Mouse (Mus musculus) heart, adult 2 months (tissue): Measurements from ENCODE around the gene Trim31. TPM values are rescaled to one million over a fixed set of nuclear protein-coding genes. Genes with fewer than 3 reads are reported as not detected.
"Not testable (repeated sequence)": the region's sequence is repeated elsewhere in the genome, so short reads cannot be mapped to it uniquely, and the experiment has no call there.

Source experiments
- DNase-seq, 2 experiments: peaks; one replicate each; pipeline ENCODE4 v3.0.0; 2021
- H3K27ac ChIP-seq: fragments of 200-600 bp; 2 replicates; pipeline ENCODE4 v1.8.1; 2022
- H3K27me3 ChIP-seq: fragments of 200-500 bp; 2 replicates; pipeline ENCODE4 v1.6.1; 2012; ENCODE audit warnings: mild to moderate bottlenecking, low read length, inconsistent platforms, mixed read lengths; ENCODE audit not compliant: control insufficient read depth, insufficient read depth
- H3K36me3 ChIP-seq: fragments of 200-500 bp; 2 replicates; pipeline ENCODE4 v1.6.1; 2012; ENCODE audit warnings: low read length, inconsistent platforms; ENCODE audit not compliant: control insufficient read depth, insufficient read depth
- H3K4me1 ChIP-seq: fragments of 200-500 bp; 2 replicates; pipeline ENCODE4 v1.6.1; 2011; ENCODE audit warnings: low read length; ENCODE audit not compliant: control insufficient read depth, insufficient read depth
- H3K4me3 ChIP-seq: fragments of 200-600 bp; 2 replicates; pipeline ENCODE4 v1.8.1; 2022
- H3K79me2 ChIP-seq: fragments of 200-500 bp; replicated peaks from 2 replicates; pipeline ENCODE4 v1.6.1; 2012; ENCODE audit warnings: mild to moderate bottlenecking, inconsistent platforms, low read length, moderate library complexity, mixed read lengths; ENCODE audit not compliant: control insufficient read depth, insufficient read depth
- H3K9ac ChIP-seq: fragments of 200-500 bp; 2 replicates; pipeline ENCODE4 v1.6.1; 2012; ENCODE audit warnings: low read depth, mild to moderate bottlenecking, control low read depth, inconsistent platforms, low read length, mixed read lengths
- CTCF ChIP-seq: fragments of 200-600 bp; IDR thresholded peaks from 2 replicates; pipeline ENCODE4 v1.8.1; 2022; ENCODE audit warnings: antibody characterized with exemption, mild to moderate bottlenecking, moderate library complexity
- EP300 ChIP-seq: fragments of 200-500 bp; IDR thresholded peaks from 2 replicates; pipeline ENCODE4 v1.6.1; 2011; ENCODE audit warnings: low read depth, low read length, control low read depth; ENCODE audit not compliant: insufficient read depth
- POLR2A ChIP-seq: fragments of 200-500 bp; IDR thresholded peaks from 2 replicates; pipeline ENCODE4 v1.6.1; 2011; ENCODE audit warnings: mild to moderate bottlenecking, low read depth, low read length, control low read depth; ENCODE audit not compliant: insufficient read depth
- WGBS: fragments of 180-500 bp; shearing (Covaris S2); methylation state at CpG from one replicate; pipeline ENCODE4 v1.1.7; 2018; 5-methylcytosine and 5-hydroxymethylcytosine counted together
- intact Hi-C: fragments of 180-260 bp; cut with DNase I; formaldehyde crosslinking; loops from one replicate; pipeline ENCODE4 v1.15.1; 2025
- polyA plus RNA-seq: library from polyadenylated mRNA; depleted of rRNA; stranded (reverse); fragments of >200 nt; gene quantifications from 2 replicates; pipeline ENCODE4 v1.2.3, GENCODE M21; 2012
- total RNA-seq, 2 experiments: library from RNA; stranded (reverse); gene quantifications; 2 replicates each; pipeline ENCODE4 v1.2.3; 2021

Trim31 gene
- total and polyA plus RNA-seq, 3 experiments = not detected

DNA sequence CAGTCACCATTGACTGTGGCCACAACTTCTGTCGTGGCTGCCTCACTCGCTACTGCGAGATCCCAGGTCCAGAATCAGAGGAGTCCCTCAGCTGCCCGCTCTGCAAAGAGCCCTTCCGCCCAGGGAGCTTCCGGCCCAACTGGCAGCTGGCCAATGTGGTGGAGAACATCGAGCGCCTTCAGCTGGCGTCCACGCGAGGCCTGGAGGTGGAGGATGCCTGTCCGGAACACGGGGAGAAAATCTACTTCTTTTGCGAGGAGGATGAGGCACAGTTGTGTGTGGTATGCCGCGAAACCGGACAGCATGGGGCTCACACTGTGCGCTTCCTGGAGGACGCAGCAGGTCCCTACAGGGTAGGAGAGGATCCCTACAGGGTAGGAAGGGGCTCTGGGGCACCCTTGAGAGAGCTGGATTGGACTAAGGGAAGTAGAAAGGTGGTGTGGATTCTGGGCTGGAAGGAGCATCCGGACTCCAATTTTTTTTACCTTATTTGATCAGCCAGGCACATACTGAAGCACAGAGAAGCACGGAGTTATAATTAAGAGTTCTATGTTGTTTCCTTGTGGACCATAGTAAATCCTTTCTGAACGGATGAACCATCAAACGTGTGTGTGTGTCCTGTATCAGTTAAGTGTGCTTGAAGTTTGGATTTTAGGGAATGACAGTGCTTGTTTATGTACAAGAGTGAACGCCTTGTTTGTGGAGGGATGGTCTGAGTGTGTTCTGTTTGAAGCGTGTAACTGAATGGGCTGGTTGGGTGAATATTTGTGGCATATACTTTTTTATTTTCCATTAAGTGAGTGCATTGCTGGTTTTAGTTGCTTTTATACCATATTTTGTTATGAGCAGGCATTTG is 27.7 kb upstream of the Trim31 start:
- Histone ChIP-seq H3K4me1 (no peaks in the 10 kb centered on the region), H3K79me2 (no peaks in the 10 kb centered on the region), H3K9ac (no peak overlapping the region), H3K27ac (no peak overlapping the region), H3K36me3 (no peaks in the 10 kb centered on the region), H3K27me3 (peaks cover 9% of the 10 kb centered on the region), H3K4me3 (no peak overlapping the region)
- no peak for TF ChIP-seq EP300
- no peak for TF ChIP-seq CTCF
- no peak for TF ChIP-seq POLR2A
- 49% methylated on average over 25 of the region's 25 CpGs for WGBS
- intact Hi-C loops = no loop called here
- peak in 1 of 2 experiments; percentile 12 for DNase-seq

DNA sequence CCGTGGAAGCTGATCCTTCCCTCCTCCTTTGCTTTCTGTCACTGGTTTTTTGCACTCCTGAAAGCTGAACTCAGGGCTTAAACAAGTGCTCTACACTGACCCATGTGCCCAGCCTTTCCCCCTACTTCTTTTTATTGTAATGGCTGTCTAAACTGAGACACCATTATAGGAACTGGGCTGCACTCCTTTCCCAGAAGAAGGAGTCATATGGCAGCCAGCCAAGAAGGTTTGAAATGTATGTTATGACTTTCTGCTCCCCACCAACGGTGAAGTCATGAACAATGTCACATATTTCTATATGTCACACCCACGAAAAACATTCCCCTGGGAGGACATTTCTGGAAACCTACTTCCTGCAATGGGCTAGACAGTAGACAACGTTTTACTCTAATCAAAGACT is 23.3 kb upstream of the Trim31 start:
- no peaks in the 10 kb centered on the region for H3K27me3 ChIP-seq
- H3K4me1 ChIP-seq = no peaks in the 10 kb centered on the region
- H3K36me3 ChIP-seq = no peaks in the 10 kb centered on the region
- TF ChIP-seq CTCF (no peak), EP300 (no peak), POLR2A (no peak)
- intact Hi-C loops = no loop called here
- H3K9ac ChIP-seq = no peak overlapping the region
- H3K79me2 ChIP-seq = no peaks in the 10 kb centered on the region
- no peak overlapping the region for H3K4me3 ChIP-seq
- 35% methylated on average over 4 of the region's 4 CpGs for WGBS
- no peak for DNase-seq
- no peak overlapping the region for H3K27ac ChIP-seq

DNA sequence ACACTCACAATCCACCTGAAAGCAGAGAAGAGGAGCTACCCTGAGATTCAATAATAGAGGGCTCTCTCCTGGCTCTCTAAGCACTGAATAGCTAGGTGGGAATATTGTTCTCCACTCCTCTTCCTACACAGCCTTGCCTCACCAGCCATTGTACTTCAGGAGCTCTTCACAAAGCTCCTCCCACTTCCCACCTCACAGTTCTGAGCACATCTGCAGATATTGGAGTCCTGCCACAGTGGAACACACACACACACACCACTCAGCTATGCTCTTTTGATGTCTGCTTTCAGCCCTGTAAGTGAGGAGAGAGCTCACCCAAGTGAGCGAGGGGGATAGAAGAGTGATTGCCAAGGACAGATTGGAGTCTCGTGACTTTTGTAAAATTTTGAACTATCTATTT is 14.6 kb upstream of the Trim31 start:
- Histone ChIP-seq H3K79me2 (no peaks in the 10 kb centered on the region), H3K4me1 (no peaks in the 10 kb centered on the region), H3K4me3 (no peak overlapping the region), H3K9ac (no peak overlapping the region), H3K27me3 (no peaks in the 10 kb centered on the region), H3K27ac (no peak overlapping the region), H3K36me3 (no peaks in the 10 kb centered on the region)
- 50% methylated on average over 2 of the region's 2 CpGs for WGBS
- TF ChIP-seq EP300 = no peak
- no peak for TF ChIP-seq CTCF
- TF ChIP-seq POLR2A = no peak
- intact Hi-C loops = no loop called here
- DNase-seq = no peak

DNA sequence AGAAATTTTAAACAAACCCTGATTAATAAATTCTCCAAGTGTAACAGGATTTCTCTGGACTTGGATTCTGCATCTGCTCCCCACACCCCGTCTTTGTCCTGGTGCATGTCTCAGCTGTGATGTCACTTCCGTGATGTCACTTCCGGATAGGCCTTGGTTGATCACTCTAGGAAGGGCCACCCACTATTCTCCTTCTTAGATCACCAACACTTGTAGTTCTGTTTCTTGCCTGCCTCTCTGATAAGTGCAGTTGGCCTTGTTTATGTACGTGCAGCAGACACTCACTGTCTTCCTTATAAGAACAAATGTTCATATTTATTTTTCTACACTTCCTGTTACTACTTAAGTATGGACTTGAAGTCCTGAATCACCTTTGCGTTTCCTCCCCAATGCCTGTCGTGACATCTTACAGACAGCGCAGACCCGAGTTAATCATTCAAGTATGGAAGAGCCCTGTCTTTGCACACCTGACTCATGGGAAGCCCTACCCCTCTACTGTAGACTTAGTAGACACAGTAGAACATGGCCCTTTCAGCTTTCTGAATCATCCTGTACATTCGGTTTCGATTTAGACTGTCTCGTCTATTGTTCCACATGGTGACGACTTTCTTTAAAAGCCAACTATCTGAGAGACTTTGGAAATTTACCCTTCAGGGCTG is 12.7 kb upstream of the Trim31 start:
- Histone ChIP-seq H3K27me3 (no peaks in the 10 kb centered on the region), H3K4me1 (no peaks in the 10 kb centered on the region), H3K9ac (no peak overlapping the region), H3K4me3 (no peak overlapping the region), H3K36me3 (no peaks in the 10 kb centered on the region), H3K27ac (no peak overlapping the region), H3K79me2 (no peaks in the 10 kb centered on the region)
- 86% methylated on average over 12 of the region's 12 CpGs for WGBS
- TF ChIP-seq POLR2A = no peak
- DNase-seq = no peak
- intact Hi-C loops = no loop called here

DNA sequence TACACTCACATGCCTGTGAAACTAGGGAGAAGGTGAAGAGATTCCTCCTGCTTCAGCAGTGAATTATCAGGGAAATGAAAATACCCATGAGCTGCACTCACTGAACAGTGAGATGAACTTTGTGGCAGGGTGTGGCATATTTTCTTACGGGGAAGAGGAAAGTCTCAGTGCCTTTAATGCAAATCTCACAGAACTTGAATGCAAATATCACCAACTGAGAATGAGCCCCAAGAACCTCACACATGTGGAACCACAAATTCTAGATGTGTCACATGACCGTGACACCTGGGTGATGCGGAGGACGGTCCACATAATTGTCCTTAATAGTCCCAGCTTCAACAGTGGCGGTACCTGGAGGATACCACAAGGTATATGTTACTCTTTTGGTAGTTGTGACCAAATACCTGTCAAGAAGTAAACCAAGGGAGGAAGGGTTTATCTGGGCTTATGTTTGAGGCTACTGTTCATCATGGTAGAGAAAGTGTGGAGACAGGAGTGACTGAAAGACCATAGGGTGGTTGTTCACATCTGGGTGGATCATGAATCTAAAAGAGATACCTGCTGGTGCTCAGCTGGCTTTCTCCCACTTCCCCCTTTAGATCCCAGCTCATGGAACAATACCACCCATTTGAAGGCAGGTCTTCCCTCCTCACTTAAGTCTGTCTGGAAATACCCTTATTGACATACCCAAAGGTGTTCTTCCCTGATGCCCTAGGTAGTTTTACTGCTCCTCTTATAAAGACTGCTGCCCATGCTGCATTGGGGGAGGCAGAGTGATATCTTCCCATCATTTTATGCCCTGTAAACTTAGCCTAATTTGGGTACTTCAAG is 7.6 kb upstream of the Trim31 start, which contains the start of gene Trim40:
TSS of gene Trim40 (minus strand) at position 51 of the 831 bp plus-strand sequence.
- Histone ChIP-seq H3K79me2 (no peaks in the 10 kb centered on the region), H3K27ac (no peak within 1 kb of the TSS), H3K9ac (no peak within 1 kb of the TSS), H3K4me1 (no peaks in the 10 kb centered on the region), H3K27me3 (no peaks in the 10 kb centered on the region), H3K4me3 (no peak within 1 kb of the TSS), H3K36me3 (no peaks in the 10 kb centered on the region)
- DNase-seq = no peak
- 74% methylated on average over 5 of the region's 5 CpGs for WGBS
- TF ChIP-seq POLR2A (no peak), CTCF (no peak), EP300 (no peak)
- intact Hi-C loops = loop anchor here (5.0 kb wide), 2 partner anchors 157 to 312 kb away; partner anchors contain the start of genes Gabbr1 and Olfr94

DNA sequence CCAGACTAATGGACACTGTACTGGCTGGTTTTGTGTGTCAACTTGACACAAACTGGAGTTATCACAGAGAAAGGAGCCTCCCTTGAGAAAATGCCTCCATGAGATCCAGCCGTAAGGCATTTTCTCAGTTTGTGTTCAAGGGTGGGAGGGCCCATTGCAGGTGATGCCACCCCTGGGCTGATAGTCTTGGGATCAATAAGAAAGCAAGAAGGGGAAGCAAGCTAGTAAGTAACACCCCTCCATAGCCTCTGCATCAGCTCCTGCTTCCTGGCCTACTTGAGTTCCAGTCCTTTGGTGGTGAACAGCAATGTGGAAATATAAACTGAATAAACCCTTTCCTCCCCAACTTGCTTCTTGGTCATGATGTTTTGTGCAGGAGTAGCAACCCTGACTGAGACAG is 6.4 kb upstream of the Trim31 start:
- not testable (repeated sequence) for H3K79me2 ChIP-seq, H3K27me3 ChIP-seq, H3K4me1 ChIP-seq, H3K9ac ChIP-seq, H3K36me3 ChIP-seq, H3K27ac ChIP-seq, H3K4me3 ChIP-seq, DNase-seq
- intact Hi-C loops = loop anchor here (5.0 kb wide), 2 partner anchors 156 to 311 kb away; partner anchors contain the start of genes Gabbr1 and Olfr94
- WGBS = 83% methylated on average over 1 of the region's 1 CpGs
